Mouse (Mus musculus) cerebellum, postnatal 10 days (tissue): ENCODE measurements around the gene Meis1.
A peak's percentile ranks its signal among the peaks of the same experiment; 100 is the strongest.

Experiments used
- DNase-seq, 2 experiments: peaks; one replicate each; pipeline ENCODE4 v3.0.0; 2021; ENCODE audit warnings: mixed read lengths in 2 of 2

Meis1 gene

DNA sequence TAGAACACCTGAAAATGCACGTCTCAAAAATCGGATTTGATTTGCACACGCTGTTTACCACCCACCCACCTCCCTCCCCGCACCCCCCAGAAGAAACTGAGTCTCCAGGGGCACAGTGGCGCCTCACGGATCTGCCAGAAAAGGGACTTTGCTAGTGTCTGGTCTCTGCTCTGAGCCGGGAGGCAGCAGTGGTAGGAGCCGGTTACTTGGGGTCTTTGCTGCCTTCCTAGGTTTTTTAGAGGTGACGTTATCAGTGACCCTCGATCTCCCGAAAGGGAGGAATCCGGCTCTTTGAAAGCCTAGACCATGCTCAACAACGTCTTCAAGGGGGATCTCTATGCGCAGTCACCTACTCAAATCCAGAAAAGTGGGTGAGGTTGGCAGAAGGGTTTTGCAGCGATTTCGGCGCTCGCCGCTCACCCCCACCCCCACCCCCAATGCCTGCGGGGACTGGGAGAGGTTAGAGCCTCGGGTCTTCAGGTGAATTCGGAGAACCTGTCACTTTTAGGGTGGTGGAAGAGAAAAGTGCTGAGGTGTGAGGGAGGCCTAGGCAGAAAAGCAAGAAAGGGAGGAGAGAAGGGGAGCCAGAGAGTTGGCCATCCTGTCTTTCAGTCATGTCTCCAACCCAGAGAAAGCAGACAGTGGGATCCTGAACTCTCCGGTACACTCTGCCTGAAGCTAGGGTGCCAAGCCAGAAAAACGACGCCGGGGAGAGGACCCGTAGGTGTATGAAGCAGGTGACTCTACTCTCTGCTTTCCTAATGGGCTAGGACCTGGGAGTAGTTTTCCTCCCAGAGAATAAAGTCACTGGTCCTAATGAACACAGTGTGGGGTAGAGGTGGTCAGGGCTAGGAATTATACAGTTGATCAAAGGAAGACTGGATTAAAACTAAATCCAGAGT lies 143.5 kb downstream of the Meis1 start:
- peak; percentile 65 to 71 for DNase-seq

DNA sequence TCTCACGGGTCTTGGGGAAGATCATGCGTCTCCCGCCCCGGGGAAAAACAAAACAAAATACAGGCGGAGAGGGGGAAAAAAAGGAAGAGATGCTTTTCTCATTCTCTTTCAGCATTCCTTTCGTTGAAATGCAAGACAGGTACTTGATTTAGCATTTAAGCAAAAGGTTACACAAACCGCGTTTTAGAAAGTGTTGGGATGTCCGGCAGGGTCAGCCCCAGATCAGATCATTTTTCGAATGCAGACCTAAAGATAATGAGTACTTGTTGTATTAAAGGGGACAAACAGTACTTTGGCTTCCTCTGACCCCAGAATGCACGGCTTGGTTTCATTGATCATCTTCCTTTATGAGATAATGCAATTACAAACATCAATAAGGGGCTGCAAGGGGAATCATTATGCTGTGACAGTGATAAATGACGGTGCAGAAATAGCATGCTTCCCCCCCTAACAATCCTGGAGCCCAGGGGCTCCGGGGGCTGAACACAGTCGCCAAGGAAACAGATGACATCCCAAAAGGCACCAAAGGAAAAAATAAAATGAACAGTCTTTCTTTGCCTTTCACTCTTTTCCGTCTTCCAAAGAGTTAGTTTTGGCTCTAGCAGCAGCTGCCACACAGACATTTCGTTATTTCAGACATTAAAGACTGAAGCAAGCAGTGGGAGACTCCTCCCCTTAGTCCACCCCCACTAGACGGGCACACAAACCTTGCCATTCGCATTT lies 144.3 kb downstream of the Meis1 start:
- DNase-seq = peak; percentile 23 to 62

DNA sequence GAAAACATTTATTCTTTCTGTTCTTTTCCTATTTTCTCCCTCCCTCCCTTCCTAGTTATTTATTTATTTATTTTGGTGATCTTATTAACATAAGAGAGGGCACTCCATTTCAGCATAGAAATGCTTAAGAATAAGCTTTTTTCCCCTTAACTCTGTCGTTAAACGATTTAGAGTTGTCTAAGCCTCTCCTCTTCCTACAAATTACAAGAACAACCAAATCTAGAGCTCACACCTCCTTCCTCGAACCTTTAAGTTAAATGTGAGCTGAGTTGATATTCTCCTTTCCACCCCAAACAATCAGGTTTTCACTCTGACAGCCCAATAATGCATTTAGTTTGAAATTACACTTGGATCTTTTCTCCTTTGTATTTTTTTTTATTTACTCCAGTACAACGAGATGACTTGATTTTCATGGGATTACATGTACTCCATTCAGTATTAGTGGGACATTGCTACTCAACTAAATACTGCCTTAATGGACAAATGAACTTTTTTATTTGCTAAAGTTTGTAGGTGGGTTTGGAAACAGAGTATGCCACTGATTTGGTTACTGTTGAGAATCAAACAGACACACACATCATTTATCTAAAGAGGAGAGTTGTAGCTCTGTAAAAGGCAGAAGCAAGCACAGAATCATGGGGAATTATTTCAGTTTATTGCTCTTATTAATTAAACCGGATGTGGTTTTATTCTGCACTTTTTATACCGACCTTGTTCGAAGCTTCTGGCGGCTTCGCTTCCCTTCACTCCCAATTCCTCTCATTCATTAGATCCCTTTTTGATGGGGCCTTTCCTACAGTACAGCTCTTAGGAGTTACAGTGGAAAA lies 145.1 kb downstream of the Meis1 start:
- DNase-seq = peak in 1 of 2 experiments; percentile 33

DNA sequence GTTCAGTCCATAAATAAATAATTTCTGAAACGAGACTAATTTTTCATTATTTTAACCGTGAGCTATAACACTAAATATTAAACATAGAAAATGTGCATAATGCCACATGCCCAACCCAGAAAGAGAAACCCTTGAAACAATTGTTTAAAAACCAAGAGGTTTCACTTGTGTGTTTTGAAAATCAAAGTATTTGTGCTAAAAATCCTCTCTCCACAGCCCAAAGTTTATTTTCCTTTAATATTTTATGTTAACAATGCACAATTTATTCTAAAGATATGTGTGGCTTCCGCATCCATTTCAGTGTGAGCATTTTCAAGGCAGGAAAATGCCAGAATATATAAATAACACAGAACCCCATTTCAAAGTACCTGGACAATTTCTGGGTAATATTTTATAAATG lies 146.0 kb downstream of the Meis1 start:
- DNase-seq = no peak

DNA sequence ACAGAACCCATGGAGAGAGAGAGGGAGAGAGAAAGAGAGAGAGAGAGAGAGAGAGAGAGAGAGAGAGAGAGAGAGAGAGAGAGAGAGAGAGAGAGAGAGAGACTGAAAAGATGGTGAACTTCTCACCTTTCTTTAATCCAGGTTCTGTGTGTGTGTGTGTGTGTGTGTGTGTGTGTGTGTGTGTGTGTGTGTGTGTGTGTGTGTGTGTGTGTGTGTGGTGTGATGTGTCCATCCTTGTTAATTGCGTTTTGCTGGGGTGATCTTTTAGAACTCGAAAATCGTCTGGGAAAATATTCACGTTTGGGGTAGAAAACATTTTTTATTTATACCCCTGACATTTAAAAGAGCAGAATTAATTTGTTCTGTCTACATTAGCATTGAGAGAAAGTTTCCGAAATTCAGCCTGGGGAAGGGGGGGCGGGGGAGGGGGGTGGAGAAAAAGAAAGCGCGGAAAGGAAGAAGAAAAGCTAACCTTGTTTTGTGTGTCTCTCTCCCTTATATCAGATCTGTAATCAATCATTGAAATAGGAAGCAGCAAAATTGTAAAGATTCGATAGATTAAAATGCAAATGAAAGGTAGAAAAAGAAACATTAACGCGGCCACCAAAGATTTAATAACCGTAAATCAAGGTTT lies 146.6 kb downstream of the Meis1 start:
- peak; percentile 64 to 69 for DNase-seq

DNA sequence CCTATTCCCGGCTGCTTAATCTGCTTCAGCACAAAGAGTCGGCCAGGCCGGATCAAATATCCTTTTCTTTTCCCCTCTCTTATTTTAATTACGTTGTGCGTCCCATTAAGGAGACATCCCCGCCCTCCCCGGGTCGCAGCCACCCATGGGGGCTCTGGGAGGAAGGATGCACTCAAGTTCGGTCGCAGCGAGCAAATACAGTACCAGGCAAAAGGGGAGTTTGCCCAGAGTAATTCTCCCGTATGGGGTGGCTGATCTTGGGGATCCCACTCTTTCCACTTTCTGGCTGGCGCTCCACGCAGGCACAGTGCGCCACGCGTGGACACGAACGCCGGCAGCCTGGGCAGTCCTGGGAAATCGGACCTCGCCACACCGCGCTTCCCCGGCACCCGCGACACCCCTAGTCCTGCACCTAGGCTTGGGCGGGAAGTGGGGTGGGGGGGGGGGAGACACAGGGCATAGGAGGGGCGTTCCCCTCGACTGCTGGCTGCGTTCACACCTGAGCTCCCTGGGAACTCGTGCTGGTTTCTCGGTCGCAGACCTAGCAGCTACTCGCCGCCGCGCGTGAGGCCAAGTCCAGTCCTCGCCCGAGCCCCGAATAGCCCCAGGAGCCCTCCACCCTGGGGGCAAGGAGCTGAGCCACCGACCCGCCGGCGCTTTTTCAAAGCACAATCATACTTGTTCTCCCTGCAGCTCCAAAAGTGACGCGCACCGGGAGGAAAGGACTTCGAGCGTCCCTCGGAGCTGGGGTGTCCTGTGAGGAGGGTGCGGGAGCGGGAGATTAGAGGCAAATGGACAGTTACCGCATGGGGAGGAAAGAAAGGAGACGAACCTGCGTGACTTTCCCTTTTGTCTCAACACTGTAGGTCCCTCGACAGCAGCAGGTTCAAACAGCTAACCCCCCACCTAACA lies 147.4 kb downstream of the Meis1 start:
- DNase-seq = peak; percentile 82 to 84

DNA sequence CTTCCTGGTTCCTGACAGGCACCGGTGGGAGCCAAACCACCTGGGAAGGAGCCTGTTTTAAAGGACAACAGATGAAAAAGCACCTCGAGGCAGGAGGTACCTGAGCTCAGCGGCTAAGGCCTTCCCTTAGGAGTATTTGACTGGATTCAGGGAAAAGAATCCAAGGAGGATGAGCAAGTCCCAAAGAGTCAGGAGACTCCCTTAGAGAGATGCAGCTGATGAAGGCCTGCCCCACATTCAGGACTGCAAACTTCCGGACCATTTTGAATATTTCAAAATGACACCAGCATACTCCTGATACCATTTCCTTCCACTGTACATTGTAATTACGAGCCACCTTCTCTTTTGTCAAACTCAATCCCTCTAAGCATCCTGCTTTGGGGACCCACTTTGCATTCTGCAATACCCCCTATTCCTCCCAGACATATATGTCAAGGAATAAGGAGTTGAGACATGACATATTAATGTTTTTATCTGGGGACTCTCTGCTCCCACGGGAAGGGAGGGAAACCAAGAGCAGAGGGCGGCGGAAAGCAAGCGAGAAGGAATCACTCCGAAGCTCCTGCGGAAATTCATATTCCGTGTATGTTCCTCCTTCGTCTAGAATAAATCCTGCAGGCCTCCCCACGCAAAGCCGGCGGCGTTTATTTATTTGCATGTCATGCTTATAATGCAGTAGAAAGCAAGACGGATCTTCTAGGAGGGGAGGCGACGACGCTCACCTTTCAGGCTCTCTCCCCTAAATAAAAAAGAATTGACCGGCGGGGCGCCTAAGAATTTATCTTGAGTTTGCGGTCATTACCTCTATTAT lies 148.5 kb downstream of the Meis1 start:
- peak; percentile 64 to 72 for DNase-seq

DNA sequence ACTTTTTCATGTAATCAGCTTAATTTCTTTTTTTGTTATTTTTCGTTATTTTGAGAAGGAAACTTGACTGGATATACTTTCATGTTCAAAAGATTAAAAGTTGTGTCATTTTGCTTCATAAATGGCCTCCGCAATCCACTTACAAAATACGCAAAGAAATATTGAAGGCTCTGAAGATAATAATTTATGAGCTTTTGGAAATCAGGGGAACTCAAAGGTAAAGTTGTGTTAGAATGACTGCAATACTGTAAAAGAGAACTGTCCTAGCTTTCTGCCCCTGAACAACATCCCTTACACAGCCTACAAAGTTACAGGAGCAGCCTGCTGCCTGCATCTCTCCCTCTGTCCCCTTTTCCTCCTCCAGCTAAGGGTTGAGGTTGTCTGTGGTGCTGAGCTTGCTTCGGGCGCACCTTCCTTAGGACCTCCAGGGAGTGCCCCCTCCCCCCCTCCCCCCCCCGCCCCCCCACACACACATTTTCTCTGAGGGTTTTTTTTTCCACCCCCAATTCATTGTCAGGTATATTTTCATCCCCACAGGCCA lies 149.3 kb downstream of the Meis1 start:
- DNase-seq = peak; percentile 52

DNA sequence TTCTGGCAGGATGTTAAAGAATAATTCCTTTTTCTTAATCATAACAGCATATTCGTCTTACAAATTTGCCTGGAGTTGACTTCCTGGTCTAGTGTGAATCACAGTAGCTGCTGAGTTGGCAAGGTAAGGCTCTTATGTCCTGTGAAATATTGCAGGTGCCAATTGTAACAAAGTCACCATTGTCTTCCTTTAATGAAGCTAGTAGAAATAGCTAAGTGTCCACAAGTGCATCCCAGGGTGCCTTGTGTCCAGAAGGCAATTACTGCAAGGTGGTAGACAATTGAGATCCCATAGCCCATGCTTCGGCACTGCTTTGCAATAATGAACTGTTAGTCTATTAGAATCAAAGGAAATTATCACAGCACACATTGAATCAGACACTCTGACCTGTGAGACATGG lies 151.1 kb downstream of the Meis1 start:
- DNase-seq = peak; percentile 60 to 62

DNA sequence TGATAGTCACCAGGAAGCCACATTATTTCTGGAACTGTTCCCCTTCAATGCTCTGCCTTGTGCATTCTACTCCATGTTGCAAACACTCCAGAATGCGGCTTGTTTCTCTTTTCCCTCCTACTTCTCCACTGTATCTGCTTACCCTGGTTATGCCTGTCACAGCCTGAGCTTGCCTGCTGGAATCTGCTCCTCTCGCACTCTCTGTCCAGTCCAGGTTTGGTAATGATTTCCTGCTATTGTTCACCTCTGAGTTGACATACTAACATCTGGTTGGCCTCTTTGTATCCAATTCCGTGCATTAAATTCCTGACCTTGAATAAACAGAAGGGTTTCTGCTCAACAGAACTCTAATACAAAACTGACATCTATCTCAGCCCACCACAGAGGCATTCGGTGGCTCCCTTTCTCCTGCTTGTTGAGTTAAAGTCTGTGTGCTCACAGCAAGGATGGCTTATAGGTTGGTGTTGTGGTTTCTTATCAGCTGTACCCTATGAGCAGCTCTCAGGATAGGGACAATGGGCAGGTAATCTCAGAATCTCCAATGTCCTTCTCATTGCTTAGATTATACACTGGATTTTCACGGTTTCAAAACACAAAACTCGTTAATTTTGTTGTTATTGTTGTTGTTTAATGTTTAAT lies 152.5 kb downstream of the Meis1 start:
- peak; percentile 30 to 45 for DNase-seq

DNA sequence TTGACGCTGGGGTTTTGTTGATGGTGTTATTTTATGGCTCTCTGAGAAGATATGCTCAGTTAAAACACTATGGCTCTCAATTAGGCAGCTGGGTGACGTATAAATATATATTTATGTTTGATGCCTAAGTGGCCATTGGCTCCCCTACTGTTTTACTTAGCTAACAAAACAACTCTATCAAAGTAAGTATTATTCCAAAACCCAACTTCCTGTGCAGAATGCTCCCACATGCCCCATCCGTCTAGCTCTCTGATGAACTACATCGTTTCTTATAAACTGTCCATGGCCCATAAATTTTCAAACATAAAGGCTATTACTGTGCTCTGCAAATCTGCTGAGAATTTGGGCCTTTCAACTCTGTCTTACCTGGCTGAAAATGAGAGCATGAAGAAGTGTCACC lies 168.0 kb downstream of the Meis1 start:
- no peak for DNase-seq

DNA sequence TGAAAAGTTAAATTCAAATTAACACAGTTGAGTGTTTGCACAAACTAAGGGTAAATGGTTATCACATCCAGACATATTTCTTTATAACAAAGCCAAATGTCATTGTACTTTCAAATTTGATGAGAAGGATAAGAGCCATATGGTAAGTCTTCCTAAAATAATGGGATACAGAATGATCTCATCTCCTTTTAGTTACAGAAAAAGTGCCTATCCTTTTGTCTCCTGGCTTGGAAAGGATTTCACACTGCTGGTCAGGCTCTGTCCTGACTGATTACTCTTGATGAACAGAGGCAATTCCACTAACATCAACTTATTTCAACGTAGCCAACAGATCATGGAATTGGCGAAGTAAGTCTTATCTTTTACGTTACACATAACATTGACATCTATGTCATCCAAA lies 171.1 kb downstream of the Meis1 start:
- no peak for DNase-seq

DNA sequence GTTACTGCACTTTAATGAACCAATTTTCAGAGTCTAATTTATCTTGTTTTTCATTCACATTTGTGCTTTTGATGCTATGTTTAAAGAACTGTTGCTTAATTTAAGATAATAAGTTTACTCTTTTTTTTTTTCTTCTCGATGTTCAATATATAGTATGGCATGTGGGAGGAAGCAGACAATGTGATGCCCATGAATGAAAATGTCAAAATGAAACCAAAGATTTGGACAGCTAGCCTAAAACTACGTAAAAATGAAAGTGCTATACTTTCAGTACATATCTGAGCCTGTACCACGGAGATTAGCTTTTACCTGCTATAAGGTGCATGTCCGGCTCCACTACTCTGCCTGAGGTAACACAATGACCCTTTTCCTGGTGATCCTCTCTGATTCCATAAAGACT lies 172.3 kb downstream of the Meis1 start:
- DNase-seq = no peak

DNA sequence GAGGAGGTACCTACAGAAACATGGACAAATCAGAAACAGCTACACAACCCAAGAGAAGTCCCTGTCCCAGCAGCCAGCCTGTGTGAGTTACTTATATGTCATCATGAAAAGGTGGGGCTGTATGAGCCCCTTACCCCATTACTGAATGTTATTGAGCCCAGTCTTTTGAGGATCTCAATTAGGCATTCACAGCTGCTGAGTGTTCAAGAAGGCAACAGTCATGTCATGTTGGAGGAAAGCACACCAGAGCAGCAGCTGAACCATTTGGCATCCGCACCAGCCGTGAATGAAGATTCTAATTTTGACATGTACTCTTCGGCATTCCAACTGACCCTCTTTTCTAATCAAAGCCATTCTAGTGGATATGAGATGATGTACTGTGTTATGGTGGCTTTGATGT lies 172.9 kb downstream of the Meis1 start:
- DNase-seq = peak; percentile 57 to 63

DNA sequence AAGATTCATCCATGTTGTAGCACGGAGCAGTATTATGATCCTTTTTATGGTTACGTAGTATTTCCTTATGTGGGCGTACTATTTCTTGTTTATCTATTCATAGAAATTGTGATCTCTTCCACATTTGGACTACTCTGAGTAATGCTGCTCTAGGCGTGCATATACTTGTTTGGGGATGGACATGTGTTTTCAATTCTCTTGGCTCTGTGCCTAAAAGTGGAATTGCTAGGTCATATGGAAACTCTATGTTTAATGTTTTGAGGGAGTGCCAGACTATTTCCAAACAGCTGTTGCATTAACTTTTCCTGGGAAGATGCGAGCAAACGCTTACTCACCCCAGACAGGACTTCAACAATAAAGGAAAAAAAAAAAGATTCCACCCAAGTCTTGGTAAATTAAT lies 173.3 kb downstream of the Meis1 start:
- peak; percentile 33 to 61 for DNase-seq

DNA sequence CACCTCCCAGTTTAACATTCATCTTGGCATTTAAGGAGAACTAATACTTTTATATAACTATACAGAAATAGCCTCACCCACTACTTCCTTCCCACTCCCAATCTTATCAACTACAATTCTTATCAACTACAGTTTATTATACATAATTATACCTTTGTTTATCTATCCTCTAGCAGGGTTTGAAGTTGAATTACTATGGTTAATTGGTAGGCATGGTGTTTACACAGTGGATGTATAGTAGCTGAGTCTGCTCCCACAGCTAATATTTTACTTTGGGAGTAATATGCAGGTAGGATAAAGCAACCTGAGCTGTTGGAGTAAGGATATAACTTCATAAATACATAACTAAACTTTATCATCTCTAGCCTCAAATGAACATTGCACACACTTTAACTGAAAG lies 188.7 kb downstream of the Meis1 start:
- DNase-seq = no peak
